Mouse (Mus musculus) urinary bladder, postnatal 10 days (tissue): ENCODE data around the gene Neil3.
"Not testable (repeated sequence)": the region's sequence is repeated elsewhere in the genome, so short reads cannot be mapped to it uniquely, and the experiment has no call there.

Experiments
- DNase-seq: peaks from one replicate; pipeline ENCODE4 v3.0.0; 2022; ENCODE audit warnings: low spot score

The Neil3 gene

DNA sequence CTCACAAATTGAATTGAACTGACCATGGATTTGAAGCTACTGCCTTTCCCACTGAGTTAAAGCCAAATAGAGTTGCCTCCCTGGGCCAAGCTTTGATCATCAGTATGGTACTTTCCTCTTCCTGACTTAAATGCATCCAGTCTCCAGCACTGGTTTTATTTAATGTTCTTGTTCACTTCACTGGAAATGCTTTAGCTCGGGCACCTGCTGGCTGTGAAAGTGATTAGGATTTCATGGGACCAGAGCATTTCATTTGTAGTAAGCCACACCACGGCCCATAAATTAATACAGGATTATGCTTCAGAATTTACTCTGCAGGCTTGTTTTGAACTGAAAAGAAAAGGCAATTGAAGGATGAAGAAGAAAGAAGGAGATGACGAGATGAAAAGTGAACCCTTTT lies 100.8 kb downstream of the Neil3 start:
- DNase-seq: not testable (repeated sequence)
